Mouse (Mus musculus) 416B (cell line): Measurements from ENCODE around the gene Eif2ak3.

Source experiments
- DNase-seq: peaks from one replicate; pipeline ENCODE4 v3.0.0; 2011; ENCODE audit warnings: low read depth

Eif2ak3 gene

GRCm38 (mm10) chr6:70831179-70831839, 13.0 kb upstream of the Eif2ak3 start:
- peak; percentile 44 for DNase-seq

GRCm38 (mm10) chr6:70837297-70837696, 7.0 kb upstream of the Eif2ak3 start:
- no peak for DNase-seq

GRCm38 (mm10) chr6:70838532-70838931, 5.8 kb upstream of the Eif2ak3 start:
- no peak for DNase-seq

- DNase-seq: no peak
Observed at GRCm38 (mm10) chr6:70840281-70840680, 4.0 kb upstream of the Eif2ak3 start.

GRCm38 (mm10) chr6:70842991-70843390, 1.3 kb upstream of the Eif2ak3 start:
- DNase-seq: no peak

- DNase-seq: no peak
Observed at GRCm38 (mm10) chr6:70844896-70845646, 756 bp downstream of the Eif2ak3 start.

GRCm38 (mm10) chr6:70847386-70847785, 3.1 kb downstream of the Eif2ak3 start:
- DNase-seq: no peak

- DNase-seq: no peak
Observed at GRCm38 (mm10) chr6:70853371-70853770, 9.1 kb downstream of the Eif2ak3 start.

GRCm38 (mm10) chr6:70855529-70856309, 11.4 kb downstream of the Eif2ak3 start:
- peak; percentile 10 for DNase-seq

- no peak for DNase-seq
Observed at GRCm38 (mm10) chr6:70862726-70863125, 18.4 kb downstream of the Eif2ak3 start.

- no peak for DNase-seq
Observed at GRCm38 (mm10) chr6:70864285-70864684, 20.0 kb downstream of the Eif2ak3 start.

GRCm38 (mm10) chr6:70866761-70867160, 22.4 kb downstream of the Eif2ak3 start:
- DNase-seq: no peak

- DNase-seq: no peak
Observed at GRCm38 (mm10) chr6:70867297-70867696, 23.0 kb downstream of the Eif2ak3 start.

- DNase-seq: no peak
Observed at GRCm38 (mm10) chr6:70871511-70871980, 27.2 kb downstream of the Eif2ak3 start.

GRCm38 (mm10) chr6:70872128-70872527, 27.8 kb downstream of the Eif2ak3 start:
- peak; percentile 79 for DNase-seq

- no peak for DNase-seq
Observed at GRCm38 (mm10) chr6:70872570-70872969, 28.3 kb downstream of the Eif2ak3 start.

- DNase-seq: no peak
Observed at GRCm38 (mm10) chr6:70874035-70874775, 29.9 kb downstream of the Eif2ak3 start.

- DNase-seq: no peak
Observed at GRCm38 (mm10) chr6:70875017-70875416, 30.7 kb downstream of the Eif2ak3 start.

- peak; percentile 76 for DNase-seq
Observed at GRCm38 (mm10) chr6:70880714-70881304, 36.5 kb downstream of the Eif2ak3 start.

- no peak for DNase-seq
Observed at GRCm38 (mm10) chr6:70887993-70888392, 43.7 kb downstream of the Eif2ak3 start.

GRCm38 (mm10) chr6:70898166-70898565, 53.9 kb downstream of the Eif2ak3 start:
- DNase-seq: no peak
